Mouse (Mus musculus) limb, embryonic 12.5 days (tissue): Measurements from ENCODE around the gene Cdc42ep2. TPM values are rescaled to one million over a fixed set of nuclear protein-coding genes. Genes with fewer than 3 reads are reported as not detected.

Experiments
- ATAC-seq: fragments of 200-750 bp; cut with Nextera tagmentation; 2 replicates; pipeline ENCODE4 v1.8.0; 2017; ENCODE audit warnings: low read depth, moderate TSS enrichment; ENCODE audit not compliant: insufficient number of reproducible peaks, insufficient read depth, low FRiP score, low TSS enrichment
- H3K27ac ChIP-seq: fragments of 300-500 bp; sonication (generic); 2 replicates; pipeline ENCODE4 v1.5.1; 2016; ENCODE audit warnings: mild to moderate bottlenecking, moderate library complexity
- H3K27me3 ChIP-seq: fragments of 300-500 bp; sonication (generic); 2 replicates; pipeline ENCODE4 v1.6.1; 2016; ENCODE audit warnings: mild to moderate bottlenecking, moderate library complexity
- H3K36me3 ChIP-seq: fragments of 300-500 bp; sonication (generic); 2 replicates; pipeline ENCODE4 v1.6.1; 2016; ENCODE audit warnings: mild to moderate bottlenecking, moderate library complexity
- H3K4me1 ChIP-seq: fragments of 300-500 bp; sonication (generic); replicated peaks from 2 replicates; pipeline ENCODE4 v1.6.1; 2016
- H3K4me2 ChIP-seq: fragments of 300-500 bp; sonication (generic); 2 replicates; pipeline ENCODE4 v1.6.1; 2016; ENCODE audit warnings: mild to moderate bottlenecking, moderate library complexity
- H3K4me3 ChIP-seq: fragments of 300-500 bp; sonication (generic); replicated peaks from 2 replicates; pipeline ENCODE4 v1.5.1; 2016; ENCODE audit warnings: mild to moderate bottlenecking
- H3K9ac ChIP-seq: fragments of 300-500 bp; sonication (generic); replicated peaks from 2 replicates; pipeline ENCODE4 v1.6.1; 2016; ENCODE audit warnings: mild to moderate bottlenecking, moderate library complexity
- H3K9me3 ChIP-seq: fragments of 300-500 bp; sonication (generic); 2 replicates; pipeline ENCODE4 v1.6.1; 2016; ENCODE audit warnings: mild to moderate bottlenecking, moderate library complexity
- WGBS: fragments of 180-500 bp; shearing (Covaris S2); methylation state at CpG from one replicate; pipeline ENCODE4 v1.1.7; 2016; 5-methylcytosine and 5-hydroxymethylcytosine counted together
- polyA plus RNA-seq: library from polyadenylated mRNA; unstranded; fragments of >200 nt; fragmentation: Nextera tagmentation; extraction: Ambion mirVana; gene quantifications from 2 replicates; pipeline ENCODE4 v1.2.1, GENCODE M21; 2016

Cdc42ep2 gene
- polyA plus RNA-seq, 1 experiment from 2014 or later = 2.7 TPM

- ATAC-seq = no peak
- H3K27ac ChIP-seq = no peak overlapping the region
- 90% methylated on average over 10 of the region's 10 CpGs for WGBS
These were observed 16.0 kb upstream of the Cdc42ep2 start for GRCm38 (mm10) chr19:5940656-5941055.

GRCm38 (mm10) chr19:5940173-5940572 lies 15.6 kb upstream of the Cdc42ep2 start:
- peaks cover 57% of the 10 kb centered on the region for H3K36me3 ChIP-seq
- no peaks in the 10 kb centered on the region for H3K9me3 ChIP-seq

More at GRCm38 (mm10) chr19:5940656-5941055, 16.0 kb upstream of the Cdc42ep2 start:
- H3K4me2 ChIP-seq = no peak overlapping the region
- H3K9me3 ChIP-seq = no peaks in the 10 kb centered on the region
- H3K4me1 ChIP-seq = 0 out of 2 replicates have a peak, but pooled peaks cover 1% of the 10 kb centered on the region
- no peaks in the 10 kb centered on the region for H3K27me3 ChIP-seq
- no peak overlapping the region for H3K4me3 ChIP-seq
- peaks cover 61% of the 10 kb centered on the region for H3K36me3 ChIP-seq
- no peak overlapping the region for H3K9ac ChIP-seq

GRCm38 (mm10) chr19:5939715-5940114 lies 15.1 kb upstream of the Cdc42ep2 start:
- H3K4me3 ChIP-seq = no peak overlapping the region
- peaks cover 52% of the 10 kb centered on the region for H3K36me3 ChIP-seq
- H3K9me3 ChIP-seq = no peaks in the 10 kb centered on the region

More at GRCm38 (mm10) chr19:5940173-5940572, 15.6 kb upstream of the Cdc42ep2 start:
- Histone ChIP-seq H3K4me3 (no peak overlapping the region), H3K4me1 (peaks cover 6% of the 10 kb centered on the region), H3K4me2 (no peak overlapping the region), H3K27ac (no peak overlapping the region), H3K27me3 (peaks cover under 1% of the 10 kb centered on the region; the same call in 1 of the 2 replicates), H3K9ac (no peak overlapping the region)
- 73% methylated on average over 4 of the region's 4 CpGs for WGBS
- no peak for ATAC-seq

GRCm38 (mm10) chr19:5938516-5938915 lies 13.9 kb upstream of the Cdc42ep2 start:
- H3K4me1 ChIP-seq = peaks cover 11% of the 10 kb centered on the region
- H3K9me3 ChIP-seq = no peaks in the 10 kb centered on the region
- 83% methylated on average over 6 of the region's 6 CpGs for WGBS
- no peak overlapping the region for H3K9ac ChIP-seq
- ATAC-seq = no peak
- no peak overlapping the region for H3K4me2 ChIP-seq
- H3K4me3 ChIP-seq = no peak overlapping the region
- peaks cover 41% of the 10 kb centered on the region for H3K36me3 ChIP-seq
- H3K27me3 ChIP-seq = peaks cover 3% of the 10 kb centered on the region; the same call in 1 of the 2 replicates
- H3K27ac ChIP-seq = no peak overlapping the region

More at GRCm38 (mm10) chr19:5939715-5940114, 15.1 kb upstream of the Cdc42ep2 start:
- Histone ChIP-seq H3K27me3 (peaks cover 3% of the 10 kb centered on the region; the same call in 1 of the 2 replicates), H3K4me2 (no peak overlapping the region), H3K4me1 (peaks cover 11% of the 10 kb centered on the region), H3K27ac (no peak overlapping the region), H3K9ac (no peak overlapping the region)
- WGBS = 88% methylated on average over 5 of the region's 5 CpGs
- ATAC-seq = no peak

DNA sequence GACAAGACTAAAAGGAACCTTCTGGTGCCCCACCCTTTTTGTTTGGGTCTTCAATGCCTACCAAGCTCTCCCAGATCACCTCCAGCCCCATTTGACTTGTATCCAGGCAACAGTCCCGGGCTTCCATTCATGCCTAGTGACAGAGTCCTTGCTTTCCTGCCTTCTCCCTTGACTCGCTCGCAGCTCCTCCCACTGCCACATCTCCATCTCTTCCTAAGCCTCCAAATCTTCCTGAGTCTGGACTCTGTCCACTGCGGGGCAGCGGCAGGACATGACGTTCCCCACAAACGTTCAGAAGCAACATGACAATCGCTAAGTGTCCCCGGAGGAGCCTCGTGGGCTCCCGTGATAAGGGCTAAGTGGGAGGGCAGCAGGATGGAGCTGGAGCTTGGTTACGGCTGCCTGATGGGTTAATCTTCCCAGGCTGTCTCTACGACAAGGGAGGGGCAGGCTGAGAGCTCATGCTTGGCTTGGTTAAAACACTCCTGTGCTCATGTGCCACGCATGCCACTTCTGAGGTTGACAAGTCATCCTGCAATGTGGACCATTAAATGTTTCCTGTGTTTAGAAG lies 13.3 kb upstream of the Cdc42ep2 start:
- 40% methylated on average over 14 of the region's 14 CpGs for WGBS
- no peak for ATAC-seq
- no peak overlapping the region for H3K27ac ChIP-seq

GRCm38 (mm10) chr19:5937095-5937835 lies 12.6 kb upstream of the Cdc42ep2 start:
- Histone ChIP-seq H3K9ac (no peak overlapping the region), H3K9me3 (no peaks in the 10 kb centered on the region), H3K4me2 (no peak overlapping the region), H3K4me3 (no peak overlapping the region), H3K27ac (no peak overlapping the region), H3K36me3 (peaks cover 30% of the 10 kb centered on the region), H3K27me3 (peaks cover 3% of the 10 kb centered on the region; the same call in 1 of the 2 replicates), H3K4me1 (peaks cover 11% of the 10 kb centered on the region)
- no peak for ATAC-seq
- 81% methylated on average over 21 of the region's 21 CpGs for WGBS

More for the DNA sequence above, 13.3 kb upstream of the Cdc42ep2 start:
- no peak overlapping the region for H3K9ac ChIP-seq
- H3K4me3 ChIP-seq = no peak overlapping the region
- H3K9me3 ChIP-seq = no peaks in the 10 kb centered on the region
- no peak overlapping the region for H3K4me2 ChIP-seq
- peaks cover 11% of the 10 kb centered on the region for H3K4me1 ChIP-seq
- peaks cover 35% of the 10 kb centered on the region for H3K36me3 ChIP-seq
- peaks cover 3% of the 10 kb centered on the region; the same call in 1 of the 2 replicates for H3K27me3 ChIP-seq

GRCm38 (mm10) chr19:5935691-5936090 lies 11.1 kb upstream of the Cdc42ep2 start:
- Histone ChIP-seq H3K27me3 (peaks cover 3% of the 10 kb centered on the region; the same call in 1 of the 2 replicates), H3K9ac (peak overlapping the region; percentile 27; the same call in 1 of the 2 replicates), H3K4me1 (peaks cover 11% of the 10 kb centered on the region), H3K27ac (0 out of 2 replicates have a peak overlapping the region, but pooled peaks have one; percentile 29), H3K9me3 (no peaks in the 10 kb centered on the region), H3K4me3 (no peak overlapping the region), H3K36me3 (peaks cover 16% of the 10 kb centered on the region), H3K4me2 (no peak overlapping the region)
- 76% methylated on average over 5 of the region's 5 CpGs for WGBS
- no peak for ATAC-seq

GRCm38 (mm10) chr19:5935266-5935665 lies 10.7 kb upstream of the Cdc42ep2 start:
- Histone ChIP-seq H3K9ac (peak overlapping the region; percentile 27), H3K4me2 (no peak overlapping the region), H3K27ac (0 out of 2 replicates have a peak overlapping the region, but pooled peaks have one; percentile 29), H3K36me3 (peaks cover 12% of the 10 kb centered on the region), H3K4me3 (no peak overlapping the region), H3K27me3 (peaks cover 3% of the 10 kb centered on the region; the same call in 1 of the 2 replicates), H3K9me3 (no peaks in the 10 kb centered on the region), H3K4me1 (peaks cover 11% of the 10 kb centered on the region)
- 0 out of 2 replicates have a peak, but pooled peaks have one; percentile 26 for ATAC-seq
- WGBS = 28% methylated on average over 3 of the region's 3 CpGs

- 74% methylated on average over 14 of the region's 14 CpGs for WGBS
- H3K9ac ChIP-seq = no peak overlapping the region
These were observed 5.3 kb upstream of the Cdc42ep2 start for GRCm38 (mm10) chr19:5929634-5930596.

DNA sequence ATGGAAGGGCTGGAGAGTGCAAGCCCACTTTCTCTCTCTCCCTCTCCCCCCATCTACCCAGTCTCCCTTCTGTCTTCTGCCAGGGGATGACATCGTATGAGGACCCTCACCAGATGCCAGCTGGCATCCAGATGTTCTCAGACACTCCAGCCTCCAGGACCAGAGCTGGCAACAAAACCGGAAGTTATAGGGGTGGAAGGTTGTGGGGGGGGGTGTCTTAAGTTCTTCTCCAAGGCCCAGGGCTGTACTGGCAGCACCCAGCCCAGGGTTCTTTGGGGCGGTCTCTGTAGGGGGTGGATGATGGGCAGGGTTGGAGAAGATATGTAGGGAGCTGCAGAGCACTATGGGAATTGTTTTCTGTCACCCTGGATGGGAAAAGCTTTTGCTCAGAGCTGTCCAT lies 3.9 kb upstream of the Cdc42ep2 start:
- Histone ChIP-seq H3K27ac (no peak overlapping the region), H3K9ac (no peak overlapping the region; the same call in 1 of the 2 replicates), H3K36me3 (no peaks in the 10 kb centered on the region), H3K4me3 (no peak overlapping the region), H3K4me1 (peaks cover 21% of the 10 kb centered on the region), H3K27me3 (peaks cover 11% of the 10 kb centered on the region), H3K9me3 (no peaks in the 10 kb centered on the region), H3K4me2 (no peak overlapping the region)
- ATAC-seq = no peak
- WGBS = 38% methylated on average over 3 of the region's 3 CpGs

More at GRCm38 (mm10) chr19:5929634-5930596, 5.3 kb upstream of the Cdc42ep2 start:
- Histone ChIP-seq H3K9me3 (no peaks in the 10 kb centered on the region), H3K4me3 (no peak overlapping the region), H3K4me2 (no peak overlapping the region), H3K4me1 (peaks cover 16% of the 10 kb centered on the region), H3K36me3 (no peaks in the 10 kb centered on the region), H3K27me3 (peaks cover 11% of the 10 kb centered on the region), H3K27ac (no peak overlapping the region)
- no peak for ATAC-seq
